Mouse (Mus musculus): ENCODE data around the gene Milr1. TPM values are rescaled to one million over a fixed set of nuclear protein-coding genes. Genes with fewer than 3 reads are reported as not detected.

The Milr1 gene
- total and polyA plus RNA-seq, 2 experiments from 2014 or later, result 0.37 TPM; not detected in 1

- no peak overlapping the region for H3K9ac ChIP-seq (replicated peaks; ENCODE audit: low read length, poor library complexity, severe bottlenecking)
- H3K4me2 ChIP-seq (ENCODE audit: low read depth, low read length, poor library complexity, severe bottlenecking), result no peak overlapping the region
- no peak overlapping the region for H3K4me3 ChIP-seq (ENCODE audit: low read depth, low read length)
- H3K27me3 ChIP-seq (ENCODE audit: insufficient read depth, low read length), result no peaks in the 10 kb centered on the region
- TF ChIP-seq CTCF (IDR thresholded peaks at IDR 0.05), result no peak
- no peak for DNase-seq (ENCODE audit: low spot score)
- H3K36me3 ChIP-seq (ENCODE audit: insufficient read depth, low read length), result no peaks in the 10 kb centered on the region
- no peaks in the 10 kb centered on the region for H3K9me3 ChIP-seq (ENCODE audit: low read length)
- no peaks in the 10 kb centered on the region for H3K4me1 ChIP-seq (ENCODE audit: insufficient read depth, low read length)
- ATAC-seq (ENCODE audit: low FRiP score), result no peak
- H3K27ac ChIP-seq (ENCODE audit: low read depth, low read length), result no peak overlapping the region
- WGBS, result 28% methylated on average over 5 of the region's 5 CpGs
These were observed 23.1 kb upstream of the Milr1 start for GRCm38 (mm10) chr11:106727967-106728366.

- H3K9me3 ChIP-seq (ENCODE audit: low read length), result no peaks in the 10 kb centered on the region
- H3K27me3 ChIP-seq (ENCODE audit: insufficient read depth, low read length), result no peaks in the 10 kb centered on the region
- no peak for TF ChIP-seq CTCF (IDR thresholded peaks at IDR 0.05)
- ATAC-seq (ENCODE audit: low FRiP score) (no peak), DNase-seq (ENCODE audit: low spot score) (no peak)
- no peak overlapping the region for H3K4me3 ChIP-seq (ENCODE audit: low read depth, low read length)
- H3K9ac ChIP-seq (replicated peaks; ENCODE audit: low read length, poor library complexity, severe bottlenecking), result no peak overlapping the region
- H3K36me3 ChIP-seq (ENCODE audit: insufficient read depth, low read length), result no peaks in the 10 kb centered on the region
- H3K27ac ChIP-seq (ENCODE audit: low read depth, low read length), result 0 out of 2 replicates have a peak overlapping the region, but pooled peaks have one; percentile 20
- no peaks in the 10 kb centered on the region for H3K4me1 ChIP-seq (ENCODE audit: insufficient read depth, low read length)
- H3K4me2 ChIP-seq (ENCODE audit: low read depth, low read length, poor library complexity, severe bottlenecking), result no peak overlapping the region
- 84% methylated on average over 10 of the region's 10 CpGs for WGBS
These were observed 22.3 kb upstream of the Milr1 start for GRCm38 (mm10) chr11:106728402-106729366.

GRCm38 (mm10) chr11:106729656-106730055 is 21.4 kb upstream of the Milr1 start:
- Histone ChIP-seq H3K27ac (ENCODE audit: low read depth, low read length) (no peak overlapping the region), H3K4me2 (ENCODE audit: low read depth, low read length, poor library complexity, severe bottlenecking) (no peak overlapping the region), H3K9me3 (ENCODE audit: low read length) (no peaks in the 10 kb centered on the region), H3K4me1 (ENCODE audit: insufficient read depth, low read length) (no peaks in the 10 kb centered on the region), H3K4me3 (ENCODE audit: low read depth, low read length) (no peak overlapping the region), H3K9ac (replicated peaks; ENCODE audit: low read length, poor library complexity, severe bottlenecking) (no peak overlapping the region), H3K36me3 (ENCODE audit: insufficient read depth, low read length) (no peaks in the 10 kb centered on the region), H3K27me3 (ENCODE audit: insufficient read depth, low read length) (no peaks in the 10 kb centered on the region)
- ATAC-seq (ENCODE audit: low FRiP score) (no peak), DNase-seq (ENCODE audit: low spot score) (no peak)
- TF ChIP-seq CTCF (IDR thresholded peaks at IDR 0.05), result no peak
- WGBS, result 95% methylated on average over 1 of the region's 1 CpGs

DNA sequence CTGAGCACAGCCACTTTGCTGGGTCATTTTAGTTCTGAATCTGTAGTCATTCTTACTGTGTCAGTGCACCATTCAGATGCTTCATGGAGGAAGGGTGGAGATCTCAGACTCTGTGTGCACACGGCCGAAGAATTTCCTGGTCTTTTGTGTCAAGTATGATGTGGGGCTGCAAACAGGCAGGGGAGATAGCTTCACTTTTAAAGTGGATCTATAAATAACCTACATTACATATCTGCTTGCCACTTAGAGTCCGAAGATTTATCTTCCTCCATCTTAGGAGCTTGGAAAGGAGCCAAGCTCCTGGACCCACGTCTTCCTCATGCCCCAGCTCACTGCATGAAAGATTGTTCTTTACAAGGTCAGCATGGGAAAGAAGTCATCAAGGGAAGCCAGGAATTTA is 20.3 kb upstream of the Milr1 start:
- H3K27me3 ChIP-seq (ENCODE audit: insufficient read depth, low read length), result no peaks in the 10 kb centered on the region
- WGBS, result 73% methylated on average over 4 of the region's 4 CpGs
- no peaks in the 10 kb centered on the region for H3K9me3 ChIP-seq (ENCODE audit: low read length)
- no peak for DNase-seq (ENCODE audit: low spot score)
- H3K36me3 ChIP-seq (ENCODE audit: insufficient read depth, low read length), result no peaks in the 10 kb centered on the region
- H3K4me1 ChIP-seq (ENCODE audit: insufficient read depth, low read length), result no peaks in the 10 kb centered on the region
- H3K27ac ChIP-seq (ENCODE audit: low read depth, low read length), result no peak overlapping the region
- no peak for TF ChIP-seq CTCF (IDR thresholded peaks at IDR 0.05)
- no peak overlapping the region for H3K4me3 ChIP-seq (ENCODE audit: low read depth, low read length)
- ATAC-seq (ENCODE audit: low FRiP score), result no peak
- no peak overlapping the region for H3K4me2 ChIP-seq (ENCODE audit: low read depth, low read length, poor library complexity, severe bottlenecking)
- no peak overlapping the region for H3K9ac ChIP-seq (replicated peaks; ENCODE audit: low read length, poor library complexity, severe bottlenecking)

- Histone ChIP-seq H3K9me3 (ENCODE audit: low read length) (no peaks in the 10 kb centered on the region), H3K27ac (ENCODE audit: low read depth, low read length) (peak overlapping the region; percentile 88), H3K4me1 (ENCODE audit: insufficient read depth, low read length) (peaks cover 13% of the 10 kb centered on the region), H3K27me3 (ENCODE audit: insufficient read depth, low read length) (no peaks in the 10 kb centered on the region), H3K4me3 (ENCODE audit: low read depth, low read length) (no peak overlapping the region), H3K9ac (replicated peaks; ENCODE audit: low read length, poor library complexity, severe bottlenecking) (peak overlapping the region; percentile 42; the same call in 1 of the 2 replicates), H3K36me3 (ENCODE audit: insufficient read depth, low read length) (no peaks in the 10 kb centered on the region), H3K4me2 (ENCODE audit: low read depth, low read length, poor library complexity, severe bottlenecking) (no peak overlapping the region)
- TF ChIP-seq CTCF (IDR thresholded peaks at IDR 0.05), result no peak
- no peak for ATAC-seq (ENCODE audit: low FRiP score)
- DNase-seq (ENCODE audit: low spot score), result peak; percentile 17
- WGBS, result 41% methylated on average over 3 of the region's 3 CpGs
These were observed 14.4 kb upstream of the Milr1 start for GRCm38 (mm10) chr11:106736614-106737013.

DNA sequence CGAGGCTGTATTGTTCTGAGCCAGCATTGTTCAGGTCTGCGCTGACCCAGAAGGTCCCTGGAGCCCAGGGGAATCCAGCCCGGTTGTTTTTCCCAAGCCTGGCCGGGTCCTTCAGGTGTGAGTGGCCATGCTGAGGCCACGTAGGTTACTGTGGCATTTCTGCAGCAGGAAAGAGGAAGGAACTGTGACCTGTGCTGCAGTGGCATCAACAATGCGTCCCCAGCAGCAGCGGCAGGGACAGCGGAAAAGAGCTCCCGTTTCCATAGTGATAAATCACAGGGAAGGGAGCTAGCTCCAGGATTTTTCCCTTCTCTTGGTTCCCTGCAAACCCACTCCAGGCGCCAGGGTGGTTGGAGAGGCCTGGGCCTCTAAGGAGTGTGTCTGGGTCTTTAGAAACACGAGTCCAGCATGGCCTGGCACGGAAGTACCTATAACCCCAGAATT is 13.8 kb upstream of the Milr1 start:
- ATAC-seq (ENCODE audit: low FRiP score) (peak; percentile 47; the same call in 1 of the 2 replicates), DNase-seq (ENCODE audit: low spot score) (peak; percentile 65)
- H3K27me3 ChIP-seq (ENCODE audit: insufficient read depth, low read length), result no peaks in the 10 kb centered on the region
- peak overlapping the region; percentile 42; the same call in 1 of the 2 replicates for H3K9ac ChIP-seq (replicated peaks; ENCODE audit: low read length, poor library complexity, severe bottlenecking)
- WGBS, result 3% methylated on average over 12 of the region's 12 CpGs
- no peak overlapping the region for H3K4me3 ChIP-seq (ENCODE audit: low read depth, low read length)
- H3K9me3 ChIP-seq (ENCODE audit: low read length), result no peaks in the 10 kb centered on the region
- peaks cover 13% of the 10 kb centered on the region for H3K4me1 ChIP-seq (ENCODE audit: insufficient read depth, low read length)
- no peak overlapping the region for H3K4me2 ChIP-seq (ENCODE audit: low read depth, low read length, poor library complexity, severe bottlenecking)
- no peak for TF ChIP-seq CTCF (IDR thresholded peaks at IDR 0.05)
- no peaks in the 10 kb centered on the region for H3K36me3 ChIP-seq (ENCODE audit: insufficient read depth, low read length)
- H3K27ac ChIP-seq (ENCODE audit: low read depth, low read length), result peak overlapping the region; percentile 88

Data from midbrain, postnatal 0 days (tissue).